Mouse (Mus musculus): Measurements from ENCODE around the gene Gm5431.

DNA sequence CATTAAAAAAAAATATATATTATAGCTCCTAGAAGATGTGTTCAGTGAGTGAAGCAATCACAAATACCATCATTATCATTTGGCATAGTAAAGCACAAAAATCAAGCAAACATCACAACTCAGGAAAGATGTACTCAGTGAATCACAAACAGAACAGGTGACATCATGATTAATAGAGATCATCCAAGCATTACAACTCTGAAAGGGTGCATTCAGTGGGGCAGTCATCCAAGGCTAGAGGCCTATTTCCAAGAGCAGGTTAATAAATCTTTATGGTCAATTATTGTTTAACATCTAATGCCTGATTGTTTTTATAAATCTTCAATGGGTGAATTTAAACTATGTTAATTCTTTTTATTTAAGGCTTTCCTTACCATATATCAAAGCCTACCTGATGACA is 61.2 kb downstream of the Gm5431 start:
- TF ChIP-seq CTCF (IDR thresholded peaks at IDR 0.05; ENCODE audit: borderline replicate concordance, insufficient read depth, low read depth, low read length) (no peak), POLR2A (IDR thresholded peaks at IDR 0.05; ENCODE audit: borderline replicate concordance, insufficient read depth, low read length) (no peak)

All from cerebellum, adult 2 months (tissue).